Mouse (Mus musculus) liver, embryonic 16.5 days (tissue): Measurements from ENCODE around the gene Rrp12. TPM values are rescaled to one million over a fixed set of nuclear protein-coding genes. Genes with fewer than 3 reads are reported as not detected.
"Not testable (repeated sequence)": the region's sequence is repeated elsewhere in the genome, so short reads cannot be mapped to it uniquely, and the experiment has no call there.

Source experiments
- ATAC-seq: fragments of 200-750 bp; cut with Nextera tagmentation; 2 replicates; pipeline ENCODE4 v1.8.0; 2017; ENCODE audit warnings: low read depth, mild to moderate bottlenecking, moderate number of reproducible peaks, moderate library complexity
- H3K27ac ChIP-seq: fragments of 300-500 bp; sonication (generic); 2 replicates; pipeline ENCODE4 v1.5.1; 2014; ENCODE audit warnings: mild to moderate bottlenecking, low read length
- H3K27me3 ChIP-seq: fragments of 300-500 bp; sonication (generic); 2 replicates; pipeline ENCODE4 v1.6.1; 2014; ENCODE audit warnings: low read depth, low read length, mixed read lengths; ENCODE audit not compliant: control insufficient read depth, insufficient read depth
- H3K36me3 ChIP-seq: fragments of 300-500 bp; sonication (generic); 2 replicates; pipeline ENCODE4 v1.6.1; 2014; ENCODE audit warnings: mild to moderate bottlenecking; ENCODE audit not compliant: control insufficient read depth, insufficient read depth
- H3K4me1 ChIP-seq: fragments of 300-500 bp; sonication (generic); 2 replicates; pipeline ENCODE4 v1.6.1; 2014; ENCODE audit warnings: low read depth, low read length, mixed read lengths; ENCODE audit not compliant: control insufficient read depth
- H3K4me2 ChIP-seq: fragments of 300-500 bp; sonication (generic); 2 replicates; pipeline ENCODE4 v1.6.1; 2014; ENCODE audit warnings: low read depth, low read length, mixed read lengths
- H3K4me3 ChIP-seq: fragments of 300-500 bp; sonication (generic); 2 replicates; pipeline ENCODE4 v1.5.1; 2014; ENCODE audit warnings: low read depth, mild to moderate bottlenecking, low read length
- H3K9ac ChIP-seq: fragments of 300-500 bp; sonication (generic); 2 replicates; pipeline ENCODE4 v1.6.1; 2014; ENCODE audit warnings: low read depth, low read length
- H3K9me3 ChIP-seq: fragments of 300-500 bp; sonication (generic); replicated peaks from 2 replicates; pipeline ENCODE4 v1.6.1; 2016; ENCODE audit warnings: low read length; ENCODE audit not compliant: control insufficient read depth
- WGBS: fragments of 180-500 bp; shearing (Covaris S2); extraction: QIAGEN DNeasy Blood & Tissue Kit; methylation state at CpG from one replicate; pipeline ENCODE4 v1.1.7; 2014; ENCODE audit not compliant: insufficient replicate concordance; 5-methylcytosine and 5-hydroxymethylcytosine counted together
- polyA plus RNA-seq: library from polyadenylated mRNA; unstranded; fragments of >200 nt; fragmentation: Nextera tagmentation; extraction: Ambion mirVana; gene quantifications from 2 replicates; pipeline ENCODE4 v1.2.1, GENCODE M21; 2015

The Rrp12 gene
- polyA plus RNA-seq, 1 experiment from 2014 or later = 7.5 TPM

DNA sequence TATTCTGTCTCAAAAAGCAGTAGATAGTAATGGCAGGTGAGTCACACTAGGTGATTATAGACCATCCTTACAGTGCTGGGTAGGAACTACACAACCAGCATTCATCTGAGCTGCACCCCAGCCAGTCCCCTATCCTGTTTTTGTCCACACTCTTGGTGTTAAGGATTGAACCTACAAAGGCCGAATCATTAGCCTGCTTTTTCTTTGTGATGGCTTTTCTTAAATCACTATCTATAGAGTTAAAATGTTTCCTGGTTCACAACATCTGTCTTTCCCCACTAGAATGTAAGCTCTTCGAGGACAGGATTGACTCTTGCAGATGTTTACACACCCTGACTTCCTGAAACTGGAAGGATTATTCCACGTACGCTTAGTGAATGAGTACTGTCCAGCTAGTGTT, 23.5 kb upstream of the Rrp12 start:
- H3K4me3 ChIP-seq = no peak overlapping the region
- no peaks in the 10 kb centered on the region for H3K27me3 ChIP-seq
- H3K9me3 ChIP-seq = no peaks in the 10 kb centered on the region
- no peak for ATAC-seq
- H3K9ac ChIP-seq = no peak overlapping the region
- no peak overlapping the region for H3K4me2 ChIP-seq
- H3K27ac ChIP-seq = no peak overlapping the region
- 65% methylated on average over 4 of the region's 4 CpGs for WGBS
- no peaks in the 10 kb centered on the region; the same call in 1 of the 2 replicates for H3K4me1 ChIP-seq
- H3K36me3 ChIP-seq = peaks cover 31% of the 10 kb centered on the region

DNA sequence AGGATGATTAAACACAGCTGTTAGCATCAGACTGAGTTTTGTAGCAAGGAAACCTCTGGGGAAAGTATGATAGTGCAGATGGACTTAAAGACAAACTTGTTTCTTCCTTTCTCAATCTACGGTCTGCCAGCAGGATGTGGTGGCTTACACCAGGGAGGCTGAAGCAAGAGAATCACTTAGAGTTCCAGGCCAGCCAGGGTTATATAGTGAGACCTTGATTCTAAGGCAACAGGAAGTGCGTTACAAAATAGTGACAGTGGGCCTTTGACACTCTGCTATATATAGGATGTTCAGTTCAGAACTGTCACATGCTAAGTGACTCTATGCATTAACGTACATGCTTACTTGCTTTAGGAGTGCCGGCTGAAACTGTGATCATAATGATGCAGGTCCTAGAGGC, 20.9 kb upstream of the Rrp12 start:
- Histone ChIP-seq H3K27me3 (no peaks in the 10 kb centered on the region), H3K27ac (no peak overlapping the region), H3K4me3 (no peak overlapping the region), H3K9me3 (no peaks in the 10 kb centered on the region), H3K9ac (no peak overlapping the region), H3K4me2 (no peak overlapping the region), H3K4me1 (peaks cover 19% of the 10 kb centered on the region), H3K36me3 (peaks cover 31% of the 10 kb centered on the region)
- ATAC-seq = no peak
- WGBS = 66% methylated on average over 4 of the region's 4 CpGs

DNA sequence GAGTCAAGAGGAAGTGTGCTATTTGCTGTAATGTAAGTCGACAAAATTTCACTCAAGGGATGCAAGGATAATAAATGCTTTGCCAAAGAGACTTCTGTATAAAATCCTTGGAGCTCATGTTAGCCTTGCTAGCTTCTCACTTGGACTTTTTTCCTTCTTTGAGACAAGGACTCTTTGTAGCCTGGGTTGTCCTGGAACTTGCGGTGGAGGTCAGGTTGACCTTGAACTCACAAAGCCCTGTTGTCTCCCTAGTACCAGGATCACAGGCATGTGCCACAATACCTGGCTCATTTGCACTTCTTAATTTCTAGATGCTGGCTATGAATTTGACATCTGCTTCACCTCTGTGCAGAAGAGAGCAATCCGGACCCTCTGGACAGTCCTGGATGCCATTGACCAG, 19.3 kb upstream of the Rrp12 start:
- H3K4me3 ChIP-seq = no peak overlapping the region
- ATAC-seq = no peak
- H3K4me1 ChIP-seq = peaks cover 26% of the 10 kb centered on the region
- H3K27me3 ChIP-seq = no peaks in the 10 kb centered on the region
- no peak overlapping the region for H3K4me2 ChIP-seq
- H3K27ac ChIP-seq = no peak overlapping the region
- H3K9me3 ChIP-seq = no peaks in the 10 kb centered on the region
- WGBS = 80% methylated on average over 3 of the region's 3 CpGs
- no peak overlapping the region for H3K9ac ChIP-seq
- H3K36me3 ChIP-seq = peaks cover 26% of the 10 kb centered on the region

DNA sequence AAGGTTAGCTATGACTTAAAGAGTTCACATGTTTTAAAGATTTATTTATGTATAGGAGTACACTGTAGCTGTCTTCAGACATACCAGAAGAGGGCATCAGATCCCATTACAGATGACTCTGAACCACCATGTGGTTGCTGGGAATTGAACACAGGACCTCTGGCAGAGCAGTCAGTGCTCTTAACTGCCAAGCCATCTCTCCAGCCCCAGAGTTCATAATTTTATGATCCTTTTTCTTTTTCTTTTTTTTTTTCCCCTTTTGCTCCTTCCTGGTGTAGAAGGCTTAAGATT, 18.6 kb upstream of the Rrp12 start:
- ATAC-seq, H3K9me3 ChIP-seq, H3K9ac ChIP-seq, H3K27ac ChIP-seq, H3K27me3 ChIP-seq, H3K4me3 ChIP-seq: not testable (repeated sequence)
- Histone ChIP-seq H3K36me3 (peaks cover 24% of the 10 kb centered on the region), H3K4me1 (peaks cover 26% of the 10 kb centered on the region), H3K4me2 (peak overlapping the region; percentile 93)

DNA sequence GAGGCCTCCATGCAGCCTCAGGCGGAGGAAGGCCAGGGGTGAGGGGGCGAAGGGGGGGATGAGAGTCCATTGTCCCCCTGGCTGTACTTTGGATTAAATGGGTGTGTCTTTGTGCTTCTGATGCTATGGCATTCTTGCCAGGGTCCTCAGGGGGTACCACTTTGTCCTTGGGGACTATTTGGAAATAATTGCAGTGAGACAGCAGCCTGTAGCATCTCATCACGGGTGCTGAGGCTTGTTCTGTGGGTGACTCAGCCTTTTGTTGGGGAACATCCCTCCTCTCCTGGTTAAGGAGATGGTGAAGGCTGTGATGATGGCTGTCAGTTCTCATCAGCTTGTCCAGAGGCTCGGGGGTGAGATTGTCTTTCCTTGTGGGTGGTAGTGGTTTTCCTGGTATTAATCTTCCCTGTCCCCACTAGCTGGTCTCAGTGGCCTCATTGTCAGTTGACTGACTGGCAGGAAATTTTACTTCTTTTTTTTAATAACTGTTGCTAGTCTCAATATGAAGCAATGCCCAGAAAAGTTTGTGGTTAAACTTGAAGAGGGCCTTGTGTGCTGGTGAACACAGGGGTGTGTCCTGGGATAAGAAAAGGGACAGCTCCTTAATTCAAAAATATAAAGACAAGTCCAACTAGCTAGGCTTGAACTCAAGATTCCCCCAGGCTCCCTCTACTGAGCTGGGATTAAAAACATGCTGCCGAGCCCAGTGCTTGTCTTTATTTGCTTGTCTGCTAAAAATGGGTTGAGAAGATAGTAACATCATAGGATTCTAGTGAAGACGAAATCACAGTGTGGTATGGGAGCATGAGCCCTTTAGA, 18.0 kb upstream of the Rrp12 start:
- Histone ChIP-seq H3K9me3 (no peaks in the 10 kb centered on the region), H3K4me1 (peaks cover 26% of the 10 kb centered on the region), H3K27me3 (no peaks in the 10 kb centered on the region), H3K4me2 (peak overlapping the region; percentile 93), H3K9ac (peak overlapping the region; percentile 95), H3K4me3 (peak overlapping the region; percentile 92), H3K36me3 (peaks cover 21% of the 10 kb centered on the region), H3K27ac (peak overlapping the region; percentile 10)
- no peak for ATAC-seq
- WGBS = 40% methylated on average over 6 of the region's 6 CpGs

DNA sequence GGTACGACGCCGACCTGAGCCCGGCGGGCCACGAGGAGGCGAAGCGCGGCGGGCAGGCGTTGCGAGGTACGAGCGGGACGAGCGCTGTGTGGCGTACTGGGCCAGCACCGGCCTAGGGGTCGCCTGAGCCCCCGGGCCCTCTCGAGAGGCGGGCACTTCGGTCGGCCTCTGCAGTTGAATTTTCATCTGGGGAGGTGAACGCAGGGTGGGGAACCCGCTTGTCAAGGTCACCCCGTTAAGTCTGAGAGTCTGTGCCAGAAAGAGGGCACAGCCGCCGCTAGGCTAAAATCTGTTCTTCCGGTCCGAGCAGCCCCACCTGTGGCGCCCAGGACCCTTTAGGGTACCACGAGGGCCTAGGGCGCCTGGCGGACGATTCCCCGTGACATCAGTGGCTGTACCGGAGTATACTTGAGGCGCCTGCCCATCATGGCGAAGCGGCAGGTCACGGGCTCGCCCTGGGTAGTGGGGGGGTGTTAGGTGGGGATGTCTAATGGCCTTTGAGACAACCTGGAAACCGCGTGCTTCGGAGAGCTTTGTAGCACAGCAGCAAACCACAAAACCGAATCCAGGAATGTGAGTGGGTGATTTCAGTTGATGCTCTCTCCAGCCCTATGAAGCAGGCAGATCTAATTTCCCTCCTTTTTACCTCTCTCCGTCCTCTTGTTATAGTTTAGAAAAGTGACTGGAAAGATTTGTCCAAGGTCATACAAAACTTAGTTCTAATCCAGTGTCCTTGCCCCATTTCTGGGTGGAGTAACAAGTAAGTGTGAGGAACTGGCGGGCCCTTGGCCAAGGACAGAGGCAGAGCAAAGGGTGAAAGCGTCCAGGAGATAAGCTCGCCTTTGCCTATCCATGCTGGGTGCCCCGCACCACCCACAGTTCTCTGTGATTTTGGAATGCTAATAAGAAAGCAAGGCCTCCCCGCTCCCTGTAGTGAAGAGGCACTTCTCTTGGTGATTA, 16.4 kb upstream of the Rrp12 start:
- Histone ChIP-seq H3K4me2 (peak overlapping the region; percentile 93), H3K27me3 (no peaks in the 10 kb centered on the region), H3K4me1 (peaks cover 34% of the 10 kb centered on the region), H3K4me3 (peak overlapping the region; percentile 92), H3K27ac (peak overlapping the region; percentile 91), H3K36me3 (peaks cover 17% of the 10 kb centered on the region), H3K9ac (peak overlapping the region; percentile 95), H3K9me3 (no peaks in the 10 kb centered on the region)
- under 1% methylated on average over 53 of the region's 53 CpGs for WGBS
- ATAC-seq = peak; percentile 20

DNA sequence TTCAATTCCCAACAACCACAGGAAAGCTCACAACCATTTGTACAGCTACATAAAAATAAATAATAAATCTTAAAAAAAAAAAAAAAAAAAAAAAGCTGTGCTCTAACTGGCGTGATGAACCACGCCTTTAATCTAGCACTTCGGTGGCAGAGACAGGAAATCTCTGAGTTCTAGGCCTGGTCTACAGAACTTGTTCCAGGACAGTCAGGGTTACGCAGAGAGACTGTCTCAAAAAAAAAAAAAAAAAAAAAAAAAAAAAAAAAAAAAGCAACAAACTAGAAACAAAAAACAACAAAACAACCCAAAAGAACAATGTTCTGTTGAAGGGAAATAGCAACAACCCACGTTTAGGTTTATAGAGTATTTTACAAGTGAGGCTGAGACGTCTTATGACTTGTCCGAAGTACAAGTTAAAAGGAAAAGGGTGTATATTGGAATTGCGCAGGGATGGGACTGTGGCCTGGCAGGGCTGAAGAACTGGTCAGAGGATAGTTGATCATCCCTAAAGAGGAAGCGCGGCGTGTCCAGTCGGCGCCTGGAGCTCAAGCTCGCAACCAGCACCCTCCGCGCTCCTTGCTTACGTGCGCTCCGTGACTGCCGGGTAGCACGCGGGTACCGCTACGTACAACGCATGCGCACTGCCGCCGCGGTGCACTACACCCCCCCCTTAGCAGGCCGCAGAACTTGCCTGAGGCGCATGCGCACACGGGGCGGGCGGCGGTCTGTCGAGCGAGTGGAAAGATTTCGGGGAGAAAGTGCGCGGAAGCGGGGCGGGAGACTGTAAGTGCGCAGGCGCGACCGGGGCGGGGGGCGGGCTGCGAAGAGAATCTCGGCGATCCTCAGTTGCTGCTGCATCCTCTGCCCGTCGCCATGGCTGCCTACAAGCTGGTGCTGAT, 15.5 kb upstream of the Rrp12 start, which contains the start of gene Pgam1:
TSS of gene Pgam1 (plus strand) at position 746 of the 896 bp plus-strand sequence.
- Histone ChIP-seq H3K9ac (peak within 1 kb of the TSS; percentile 95), H3K27ac (peak within 1 kb of the TSS; percentile 94), H3K27me3 (no peaks in the 10 kb centered on the region), H3K4me3 (peak within 1 kb of the TSS; percentile 92), H3K36me3 (peaks cover 8% of the 10 kb centered on the region), H3K4me2 (peak within 1 kb of the TSS; percentile 93), H3K4me1 (peaks cover 44% of the 10 kb centered on the region), H3K9me3 (no peaks in the 10 kb centered on the region)
- peak; percentile 92 for ATAC-seq
- WGBS = 4% methylated on average over 54 of the region's 54 CpGs

DNA sequence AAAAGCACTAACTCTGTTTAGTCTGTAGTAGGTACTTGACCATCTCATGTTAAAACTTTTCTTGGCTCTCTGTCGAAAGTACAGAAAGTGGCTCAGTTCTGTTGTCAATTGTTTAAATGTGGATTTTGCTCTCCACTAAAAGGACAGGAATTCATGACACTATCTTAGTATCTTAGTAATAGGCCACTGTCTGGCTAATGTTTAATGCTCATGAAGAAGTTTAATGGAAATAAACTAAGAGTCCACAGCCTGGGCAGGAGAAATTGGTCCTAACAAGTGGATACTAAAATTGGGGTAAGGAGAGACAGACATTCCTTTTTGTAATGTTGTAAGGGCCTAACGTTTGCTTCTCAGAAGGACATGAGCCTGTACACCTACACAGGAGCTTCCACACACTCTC, 14.4 kb upstream of the Rrp12 start:
- Histone ChIP-seq H3K9me3 (no peaks in the 10 kb centered on the region), H3K36me3 (no peaks in the 10 kb centered on the region; the same call in 1 of the 2 replicates), H3K27ac (peak overlapping the region; percentile 94), H3K27me3 (no peaks in the 10 kb centered on the region), H3K4me2 (no peak overlapping the region), H3K4me1 (peaks cover 54% of the 10 kb centered on the region), H3K9ac (no peak overlapping the region), H3K4me3 (no peak overlapping the region)
- 83% methylated on average over 2 of the region's 2 CpGs for WGBS
- no peak for ATAC-seq
